In genomic region chr4:135169096-135169495, GRCm38 (mm10) we compare ENCODE assay signal across 17 mouse cellular contexts. TPM values are rescaled to one million over a fixed set of nuclear protein-coding genes. Genes with fewer than 3 reads are reported as not detected.
"Had no signal": no experiment of that assay in that cellular context is flagged by ENCODE, and none has a peak within 500 bp of the region (broad histone marks: within the 10 kb centered on the region; RNA-seq: fewer than 3 reads in every experiment).

No protein-coding gene starts in this region.

- ATAC-seq: liver, embryonic 12.5 days; midbrain, embryonic 16.5 days had no signal

- H3K27ac ChIP-seq: left cerebral cortex, adult 2 months; limb, embryonic 15.5 days; macrophage; neural tube, embryonic 15.5 days; stomach, postnatal 0 days had no signal

- H3K9me3 ChIP-seq: limb, embryonic 15.5 days; liver, embryonic 12.5 days; neural tube, embryonic 15.5 days had no signal

- H3K36me3 ChIP-seq: limb, embryonic 15.5 days; liver, embryonic 12.5 days; neural tube, embryonic 15.5 days had no signal

- H3K9ac ChIP-seq: limb, embryonic 15.5 days; liver, embryonic 12.5 days; lung, embryonic 14.5 days; neural tube, embryonic 15.5 days had no signal

- H3K4me3 ChIP-seq: left cerebral cortex, adult 2 months; limb, embryonic 15.5 days; liver, embryonic 12.5 days; neural tube, embryonic 15.5 days had no signal

- DNase-seq: kidney, adult 18-20 months; kidney, postnatal 10 days; lung, embryonic 14.5 days; lung, postnatal 10 days; right cerebral cortex, adult 18-20 months; right cerebral cortex, postnatal 25 days; thymus, postnatal 4 days had no signal

- H3K4me2 ChIP-seq: limb, embryonic 15.5 days; lung, embryonic 14.5 days; neural tube, embryonic 15.5 days had no signal

RNA-seq across cellular contexts. Expression of gene Runx3, which starts 48.6 kb away (rescaled TPM):
- total RNA-seq: layer of hippocampus, postnatal 25 days; left cerebral cortex, postnatal 14 days had no signal
- polyA plus RNA-seq: kidney, embryonic 14.5 days; midbrain, embryonic 16.5 days had no signal
